Mouse (Mus musculus) cerebellum, postnatal 25 days (tissue): ENCODE results near the gene Fgfr4.

Source experiments
- DNase-seq, 2 experiments: peaks; one replicate each; pipeline ENCODE4 v3.0.0; 2021; ENCODE audit warnings: mixed read lengths in 2 of 2

The Fgfr4 gene

DNA sequence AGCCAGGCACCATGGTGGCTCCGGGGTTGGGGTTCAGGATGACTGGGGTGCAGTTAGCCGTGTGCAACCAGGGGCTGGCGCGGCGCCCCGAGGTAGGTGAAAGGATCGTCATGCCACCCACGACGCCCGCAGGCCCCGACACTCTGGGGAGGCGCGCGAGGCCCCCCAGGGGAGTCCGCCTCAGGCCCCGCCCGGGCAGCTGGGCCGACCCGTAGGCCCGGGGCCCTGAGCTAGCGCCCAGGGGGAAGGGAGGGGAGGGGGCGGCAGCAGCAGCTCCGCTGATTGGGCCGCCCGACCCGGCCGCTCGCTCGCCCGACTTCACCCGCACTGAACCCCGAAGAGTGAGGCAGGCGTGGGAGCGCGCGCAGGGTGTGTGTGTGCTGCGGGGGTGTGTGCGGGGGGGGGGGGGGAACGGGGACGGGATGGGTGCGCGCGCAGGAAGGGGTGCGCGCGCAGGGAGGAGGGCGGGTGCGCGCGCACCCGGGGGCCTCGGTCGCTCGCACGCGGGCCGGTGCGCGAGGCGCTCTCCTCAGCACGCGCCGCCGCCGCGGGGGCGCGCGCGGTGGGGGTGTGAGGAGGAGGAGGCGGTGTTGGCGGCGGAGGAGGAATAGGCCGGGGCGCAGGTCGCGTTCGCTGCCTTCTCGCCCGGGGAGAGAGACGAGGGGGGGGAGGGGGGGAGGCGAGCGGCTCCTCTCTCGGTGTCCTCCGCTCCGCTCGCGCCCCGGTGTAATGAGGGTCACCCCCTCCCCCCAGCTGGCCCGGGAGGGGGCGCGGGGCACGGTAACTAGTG is 59.0 kb downstream of the Fgfr4 start:
- peak; percentile 90 to 95 for DNase-seq

DNA sequence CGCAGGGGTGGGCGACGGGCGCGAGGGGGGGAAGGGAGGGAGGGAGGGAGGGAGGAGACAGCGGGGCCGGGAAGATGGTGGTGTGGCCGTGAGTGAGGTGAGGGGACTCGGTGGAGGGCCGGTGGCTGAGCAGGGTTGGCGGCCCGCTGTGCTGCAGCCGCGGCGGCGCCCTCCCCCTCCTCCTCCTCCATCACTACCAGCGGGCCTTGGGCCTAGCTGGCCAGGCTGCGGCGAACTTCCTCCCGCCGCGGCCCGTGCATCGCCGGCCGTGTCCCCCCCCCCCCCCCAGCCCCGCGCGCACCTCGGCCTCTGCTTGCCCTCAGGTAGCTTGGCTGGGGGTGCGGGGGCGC is 59.5 kb downstream of the Fgfr4 start:
- peak in 1 of 2 experiments; percentile 79 for DNase-seq

DNA sequence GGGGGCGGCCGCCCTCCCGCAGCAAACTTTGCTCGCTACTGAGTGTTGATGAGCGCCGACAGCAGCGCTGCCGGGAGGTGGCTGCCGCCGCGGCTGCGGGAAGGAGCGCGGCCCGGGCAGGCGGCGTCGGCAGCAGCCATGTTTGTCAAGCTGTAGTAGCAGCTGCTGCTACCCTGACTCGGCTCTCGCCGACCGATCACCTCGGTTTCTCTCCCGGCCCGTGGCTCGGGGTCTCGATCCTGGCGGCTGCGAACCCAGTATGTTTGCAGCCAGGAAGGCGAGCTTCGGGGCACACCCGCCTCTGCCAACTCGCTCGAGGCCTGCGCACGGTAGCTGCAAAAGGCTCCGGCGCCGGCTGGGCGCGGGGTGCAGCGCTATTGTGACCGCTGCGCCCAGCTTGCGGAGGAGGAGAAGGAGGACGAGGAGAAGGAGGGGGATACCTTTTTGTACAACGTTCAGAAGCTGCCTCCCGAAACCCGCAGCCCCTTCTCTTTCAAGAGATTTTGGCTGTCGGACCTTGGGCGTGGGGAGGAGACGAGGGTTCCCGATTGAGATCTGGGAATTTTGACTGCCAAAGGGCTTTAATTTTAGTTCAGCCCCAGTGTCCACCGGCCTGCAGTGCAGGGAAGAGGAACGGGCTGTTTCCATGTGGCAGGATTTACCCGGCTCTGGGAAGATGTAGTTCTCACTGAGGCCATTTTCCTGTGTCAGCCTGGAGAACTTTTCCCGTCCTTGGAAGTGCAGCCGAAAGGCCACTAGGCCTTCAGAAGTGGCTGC is 60.1 kb downstream of the Fgfr4 start:
- DNase-seq = peak; percentile 76 to 88

GRCm38 (mm10) chr13:55213138-55213806 is 60.8 kb downstream of the Fgfr4 start:
- no peak for DNase-seq
